Mouse (Mus musculus) c-Kit-positive CD71-negative TER-119-negative erythroid progenitor cells, embryonic 14.5 days (primary cell): Measurements from ENCODE around the gene Mif4gd.
A peak's percentile ranks its signal among the peaks of the same experiment; 100 is the strongest.

Experiments
- DNase-seq: peaks from one replicate; pipeline ENCODE4 v3.0.0-alpha.2; 2013; ENCODE audit warnings: low read depth

Mif4gd gene

GRCm38 (mm10) chr11:115579080-115579479 lies 33.7 kb downstream of the Mif4gd start:
- DNase-seq: no peak

DNA sequence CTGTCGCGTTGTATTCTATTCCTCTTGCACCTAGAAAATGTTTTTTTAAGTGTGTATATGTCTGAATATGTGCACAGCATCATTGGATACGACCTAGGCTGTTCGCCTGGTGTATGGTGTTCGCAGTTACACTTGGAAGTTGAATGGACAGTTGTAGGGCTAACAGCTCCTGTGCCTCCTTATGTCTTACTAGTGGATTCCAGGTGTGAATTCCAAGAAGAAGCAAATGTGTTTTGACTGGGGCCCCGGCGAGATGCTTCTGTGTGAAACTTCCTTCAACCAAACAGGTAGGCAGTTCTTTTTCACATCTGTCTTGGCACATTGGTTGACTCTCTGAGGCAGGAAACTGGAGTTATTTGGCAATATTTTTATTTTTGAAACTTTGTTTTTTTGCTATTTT lies 47.8 kb downstream of the Mif4gd start:
- peak; percentile 7 for DNase-seq

- peak; percentile 92 for DNase-seq
Observed at GRCm38 (mm10) chr11:115564064-115564809, 48.5 kb downstream of the Mif4gd start, which contains the start of gene Nup85. Gene Nup85, plus strand, starts transcription at chr11:115564434.

GRCm38 (mm10) chr11:115563406-115563805 lies 49.4 kb downstream of the Mif4gd start:
- no peak for DNase-seq
